Mouse (Mus musculus): ENCODE measurements around the gene Ly75. TPM values are rescaled to one million over a fixed set of nuclear protein-coding genes. Genes with fewer than 3 reads are reported as not detected.

Ly75 gene
- polyA plus RNA-seq, 1 experiment from 2014 or later: 2.2 TPM

GRCm38 (mm10) chr2:60409989-60410763, 27.1 kb upstream of the Ly75 start:
- no peak overlapping the region for H3K4me3 ChIP-seq (ENCODE audit: low read depth, low read length)
- H3K27ac ChIP-seq (ENCODE audit: low read depth, low read length): peak overlapping the region; percentile 76
- no peaks in the 10 kb centered on the region for H3K9me3 ChIP-seq (ENCODE audit: control insufficient read depth)
- no peaks in the 10 kb centered on the region for H3K36me3 ChIP-seq (ENCODE audit: control insufficient read depth, insufficient read depth)
- no peaks in the 10 kb centered on the region for H3K27me3 ChIP-seq (replicated peaks; ENCODE audit: control insufficient read depth, insufficient read depth, low read length)
- peak overlapping the region; percentile 32; the same call in 1 of the 2 replicates for H3K4me2 ChIP-seq (replicated peaks; ENCODE audit: low read depth)
- peak; percentile 83 for ATAC-seq
- no peak overlapping the region for H3K9ac ChIP-seq (ENCODE audit: low read depth, low read length)
- TF ChIP-seq CTCF (IDR thresholded peaks at IDR 0.05; ENCODE audit: low read depth): no peak
- WGBS: 35% methylated on average over 11 of the region's 11 CpGs
- H3K4me1 ChIP-seq (replicated peaks; ENCODE audit: control insufficient read depth, insufficient read depth, low read length): 0 out of 2 replicates have a peak, but pooled peaks cover 6% of the 10 kb centered on the region

- TF ChIP-seq CTCF (IDR thresholded peaks at IDR 0.05; ENCODE audit: low read depth): no peak
- no peaks in the 10 kb centered on the region for H3K9me3 ChIP-seq (ENCODE audit: control insufficient read depth)
- no peak overlapping the region for H3K9ac ChIP-seq (ENCODE audit: low read depth, low read length)
- H3K4me1 ChIP-seq (replicated peaks; ENCODE audit: control insufficient read depth, insufficient read depth, low read length): 0 out of 2 replicates have a peak, but pooled peaks cover 6% of the 10 kb centered on the region
- no peak overlapping the region for H3K27ac ChIP-seq (ENCODE audit: low read depth, low read length)
- WGBS: 76% methylated on average over 6 of the region's 6 CpGs
- no peak for ATAC-seq
- H3K36me3 ChIP-seq (ENCODE audit: control insufficient read depth, insufficient read depth): no peaks in the 10 kb centered on the region
- H3K4me2 ChIP-seq (replicated peaks; ENCODE audit: low read depth): no peak overlapping the region
- H3K27me3 ChIP-seq (replicated peaks; ENCODE audit: control insufficient read depth, insufficient read depth, low read length): no peaks in the 10 kb centered on the region
- no peak overlapping the region for H3K4me3 ChIP-seq (ENCODE audit: low read depth, low read length)
These were observed 26.1 kb upstream of the Ly75 start for GRCm38 (mm10) chr2:60409194-60409593.

DNA sequence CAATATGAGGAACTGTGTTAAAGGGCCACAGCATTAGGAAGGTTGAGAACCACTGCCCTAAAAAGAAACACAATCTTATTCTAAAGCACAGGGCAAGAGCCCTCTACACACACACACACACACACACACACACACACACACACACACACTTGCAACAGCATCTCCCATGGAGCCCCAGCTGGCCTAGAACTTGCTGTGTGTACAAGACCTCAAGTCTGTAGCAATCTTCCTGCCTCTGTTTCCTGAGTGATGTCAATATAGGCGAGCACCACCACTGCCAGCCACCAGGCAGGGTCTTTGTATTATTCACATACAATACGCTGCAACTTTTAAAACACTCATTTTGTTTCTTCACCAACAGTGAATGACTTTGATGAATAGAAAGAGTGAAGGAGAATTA, 24.3 kb upstream of the Ly75 start:
- H3K4me1 ChIP-seq (replicated peaks; ENCODE audit: control insufficient read depth, insufficient read depth, low read length): 0 out of 2 replicates have a peak, but pooled peaks cover 6% of the 10 kb centered on the region
- H3K9me3 ChIP-seq (ENCODE audit: control insufficient read depth): no peaks in the 10 kb centered on the region
- H3K36me3 ChIP-seq (ENCODE audit: control insufficient read depth, insufficient read depth): no peaks in the 10 kb centered on the region
- no peak for TF ChIP-seq CTCF (IDR thresholded peaks at IDR 0.05; ENCODE audit: low read depth)
- no peak overlapping the region for H3K27ac ChIP-seq (ENCODE audit: low read depth, low read length)
- ATAC-seq: no peak
- WGBS: 87% methylated on average over 2 of the region's 2 CpGs
- no peak overlapping the region for H3K4me3 ChIP-seq (ENCODE audit: low read depth, low read length)
- H3K27me3 ChIP-seq (replicated peaks; ENCODE audit: control insufficient read depth, insufficient read depth, low read length): no peaks in the 10 kb centered on the region
- H3K4me2 ChIP-seq (replicated peaks; ENCODE audit: low read depth): no peak overlapping the region
- H3K9ac ChIP-seq (ENCODE audit: low read depth, low read length): no peak overlapping the region

GRCm38 (mm10) chr2:60405431-60405830, 22.3 kb upstream of the Ly75 start:
- no peak overlapping the region for H3K4me3 ChIP-seq (ENCODE audit: low read depth, low read length)
- H3K27me3 ChIP-seq (replicated peaks; ENCODE audit: control insufficient read depth, insufficient read depth, low read length): no peaks in the 10 kb centered on the region
- TF ChIP-seq CTCF (IDR thresholded peaks at IDR 0.05; ENCODE audit: low read depth): no peak
- 79% methylated on average over 5 of the region's 5 CpGs for WGBS
- H3K27ac ChIP-seq (ENCODE audit: low read depth, low read length): no peak overlapping the region
- H3K9me3 ChIP-seq (ENCODE audit: control insufficient read depth): no peaks in the 10 kb centered on the region
- H3K9ac ChIP-seq (ENCODE audit: low read depth, low read length): no peak overlapping the region
- 0 out of 2 replicates have a peak, but pooled peaks cover 4% of the 10 kb centered on the region for H3K4me1 ChIP-seq (replicated peaks; ENCODE audit: control insufficient read depth, insufficient read depth, low read length)
- H3K36me3 ChIP-seq (ENCODE audit: control insufficient read depth, insufficient read depth): no peaks in the 10 kb centered on the region
- ATAC-seq: no peak
- no peak overlapping the region for H3K4me2 ChIP-seq (replicated peaks; ENCODE audit: low read depth)

GRCm38 (mm10) chr2:60404763-60405162, 21.7 kb upstream of the Ly75 start:
- Histone ChIP-seq H3K4me2 (replicated peaks; ENCODE audit: low read depth) (no peak overlapping the region), H3K27me3 (replicated peaks; ENCODE audit: control insufficient read depth, insufficient read depth, low read length) (no peaks in the 10 kb centered on the region), H3K27ac (ENCODE audit: low read depth, low read length) (no peak overlapping the region), H3K4me3 (ENCODE audit: low read depth, low read length) (no peak overlapping the region), H3K4me1 (replicated peaks; ENCODE audit: control insufficient read depth, insufficient read depth, low read length) (no peaks in the 10 kb centered on the region), H3K9me3 (ENCODE audit: control insufficient read depth) (no peaks in the 10 kb centered on the region), H3K36me3 (ENCODE audit: control insufficient read depth, insufficient read depth) (no peaks in the 10 kb centered on the region), H3K9ac (ENCODE audit: low read depth, low read length) (no peak overlapping the region)
- no peak for ATAC-seq
- no peak for TF ChIP-seq CTCF (IDR thresholded peaks at IDR 0.05; ENCODE audit: low read depth)
- 82% methylated on average over 7 of the region's 7 CpGs for WGBS

GRCm38 (mm10) chr2:60401694-60402093, 18.6 kb upstream of the Ly75 start:
- ATAC-seq: no peak
- no peak for TF ChIP-seq CTCF (IDR thresholded peaks at IDR 0.05; ENCODE audit: low read depth)
- WGBS: 56% methylated on average over 5 of the region's 5 CpGs
- no peak overlapping the region for H3K27ac ChIP-seq (ENCODE audit: low read depth, low read length)
- no peak overlapping the region for H3K4me2 ChIP-seq (replicated peaks; ENCODE audit: low read depth)
- no peaks in the 10 kb centered on the region for H3K4me1 ChIP-seq (replicated peaks; ENCODE audit: control insufficient read depth, insufficient read depth, low read length)
- no peak overlapping the region for H3K9ac ChIP-seq (ENCODE audit: low read depth, low read length)
- no peak overlapping the region for H3K4me3 ChIP-seq (ENCODE audit: low read depth, low read length)
- H3K27me3 ChIP-seq (replicated peaks; ENCODE audit: control insufficient read depth, insufficient read depth, low read length): no peaks in the 10 kb centered on the region
- H3K9me3 ChIP-seq (ENCODE audit: control insufficient read depth): no peaks in the 10 kb centered on the region
- H3K36me3 ChIP-seq (ENCODE audit: control insufficient read depth, insufficient read depth): no peaks in the 10 kb centered on the region
